Mouse (Mus musculus): ENCODE data around the gene Slc44a2.

DNA sequence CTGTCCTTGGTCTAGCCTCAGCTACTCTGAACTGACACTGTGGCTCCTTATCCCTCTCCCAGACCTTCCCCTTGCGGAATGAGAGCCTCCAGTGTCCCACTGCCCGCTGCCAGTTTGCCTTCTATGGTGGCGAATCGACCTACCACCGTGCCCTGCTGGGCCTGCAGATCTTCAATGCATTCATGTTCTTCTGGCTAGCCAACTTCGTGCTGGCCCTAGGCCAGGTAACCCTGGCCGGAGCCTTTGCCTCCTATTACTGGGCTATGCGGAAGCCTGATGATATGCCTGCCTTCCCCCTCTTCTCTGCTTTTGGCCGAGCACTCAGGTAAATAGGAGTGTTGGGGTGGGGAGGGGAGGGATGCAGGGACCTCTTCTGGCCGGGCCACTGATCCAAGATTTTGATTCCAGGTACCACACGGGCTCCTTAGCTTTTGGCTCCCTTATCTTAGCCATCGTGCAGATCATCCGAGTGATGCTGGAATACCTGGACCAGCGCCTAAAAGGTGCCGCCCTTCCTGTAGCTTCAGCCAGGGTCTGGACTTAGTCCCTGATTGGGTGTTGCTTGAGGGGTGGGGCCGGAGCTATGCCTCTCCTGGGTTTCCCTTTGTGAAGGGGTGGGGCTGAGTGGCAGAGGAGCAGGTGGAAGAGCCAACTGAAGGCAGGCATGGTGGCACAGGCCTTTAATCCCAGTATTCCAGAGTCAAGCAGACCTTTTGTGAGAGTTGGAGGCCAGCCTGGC lies 26.3 kb downstream of the Slc44a2 start:
- no peak for TF ChIP-seq MAX (IDR thresholded peaks at IDR 0.05; ENCODE audit: low read depth)
- no peak for TF ChIP-seq CEBPB (IDR thresholded peaks at IDR 0.05; ENCODE audit: insufficient read depth, poor library complexity, severe bottlenecking)
- no peak for TF ChIP-seq POLR2A (IDR thresholded peaks at IDR 0.05; ENCODE audit: insufficient read length, low read depth)
- TF ChIP-seq E2F4 (IDR thresholded peaks at IDR 0.05; ENCODE audit: insufficient read depth): no peak
- no peak for TF ChIP-seq TCF12 (IDR thresholded peaks at IDR 0.05; ENCODE audit: insufficient read depth, poor library complexity, severe bottlenecking)
- TF ChIP-seq MYOD1 (IDR thresholded peaks at IDR 0.05; ENCODE audit: control insufficient read depth in 1 of 3, insufficient read length in 2 of 3, low read depth in 2 of 3): no peak
- TF ChIP-seq MYOG (IDR thresholded peaks at IDR 0.05; ENCODE audit: control insufficient read depth in 1 of 3, insufficient read depth in 1 of 3, insufficient read length in 2 of 3, low read depth in 2 of 3): no peak
- no peak for TF ChIP-seq SRF (IDR thresholded peaks at IDR 0.05; ENCODE audit: control insufficient read depth, insufficient read length, low read depth)

All from myocyte (in vitro differentiated cells).